Mouse (Mus musculus): ENCODE data around the gene Ackr2. TPM values are rescaled to one million over a fixed set of nuclear protein-coding genes. Genes with fewer than 3 reads are reported as not detected.

The Ackr2 gene
- polyA plus RNA-seq, 1 experiment from 2014 or later: 3.0 TPM

DNA sequence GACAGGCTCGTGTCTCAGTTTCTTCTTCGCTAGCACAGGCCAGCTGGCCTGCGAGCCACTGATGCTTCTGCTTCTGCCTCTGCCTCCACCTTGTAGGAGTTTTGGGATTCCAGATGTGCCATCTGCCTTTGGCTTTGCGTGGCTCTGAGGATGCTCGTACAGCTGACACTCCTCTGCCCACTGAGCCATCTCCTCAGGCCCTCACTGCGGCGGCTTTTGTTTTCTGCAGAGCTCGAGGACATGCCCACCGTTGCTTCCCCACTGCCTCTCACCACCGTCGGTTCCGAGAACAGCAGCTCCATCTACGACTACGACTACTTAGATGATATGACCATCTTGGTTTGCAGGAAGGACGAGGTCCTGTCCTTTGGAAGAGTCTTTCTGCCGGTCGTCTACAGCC is 10.2 kb downstream of the Ackr2 start:
- Histone ChIP-seq H3K36me3 (no peaks in the 10 kb centered on the region), H3K9me3 (no peaks in the 10 kb centered on the region), H3K4me1 (replicated peaks) (no peaks in the 10 kb centered on the region), H3K27me3 (no peaks in the 10 kb centered on the region), H3K9ac (no peak overlapping the region), H3K27ac (replicated peaks) (no peak overlapping the region), H3K4me3 (no peak overlapping the region), H3K4me2 (no peak overlapping the region)
- ATAC-seq (ENCODE audit: low FRiP score, low read depth): no peak
- WGBS: 90% methylated on average over 17 of the region's 17 CpGs

DNA sequence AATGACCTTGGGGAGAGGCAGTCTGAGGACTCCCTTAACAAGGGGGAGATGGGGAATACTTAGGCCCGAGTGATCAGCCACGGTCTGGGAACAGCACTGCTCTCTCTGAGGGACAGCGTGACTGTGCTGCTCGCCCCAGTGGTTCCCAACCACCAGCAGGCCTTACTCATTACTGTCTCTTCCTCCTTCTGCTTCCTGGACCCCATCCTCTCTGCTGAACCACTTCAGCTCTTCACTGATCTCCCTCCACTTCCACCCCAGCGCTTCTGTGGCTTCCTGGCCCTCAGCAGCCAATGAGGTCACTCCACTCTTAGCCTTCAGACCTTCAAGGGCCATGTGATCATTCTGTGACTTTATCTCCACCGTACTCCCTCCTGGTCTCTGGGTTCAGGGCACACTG is 11.5 kb downstream of the Ackr2 start:
- Histone ChIP-seq H3K4me3 (no peak overlapping the region), H3K9me3 (no peaks in the 10 kb centered on the region), H3K27ac (replicated peaks) (no peak overlapping the region), H3K4me2 (no peak overlapping the region), H3K9ac (no peak overlapping the region), H3K4me1 (replicated peaks) (no peaks in the 10 kb centered on the region), H3K27me3 (no peaks in the 10 kb centered on the region), H3K36me3 (no peaks in the 10 kb centered on the region)
- 84% methylated on average over 6 of the region's 6 CpGs for WGBS
- no peak for ATAC-seq (ENCODE audit: low FRiP score, low read depth)

DNA sequence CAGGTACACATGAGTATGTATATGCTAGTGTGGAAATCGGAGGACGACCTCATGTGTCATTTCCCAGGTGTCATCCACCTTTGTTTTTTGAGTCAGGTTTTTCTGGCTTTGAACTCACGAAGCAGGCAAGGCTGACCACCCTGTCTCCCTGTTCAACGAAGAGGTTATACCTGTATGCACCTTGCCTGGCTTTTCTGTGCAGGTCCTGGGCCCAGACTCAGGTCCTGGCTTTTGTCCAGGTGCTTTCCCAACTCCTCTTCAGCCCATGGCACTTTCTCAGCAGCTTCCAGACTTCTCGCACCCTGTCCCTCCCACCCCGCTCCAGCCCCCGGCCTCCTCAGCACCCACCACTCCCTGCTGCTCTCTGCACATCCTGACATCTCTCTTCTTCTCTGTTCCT is 13.0 kb downstream of the Ackr2 start:
- no peaks in the 10 kb centered on the region for H3K9me3 ChIP-seq
- 96% methylated on average over 7 of the region's 7 CpGs for WGBS
- no peak overlapping the region for H3K9ac ChIP-seq
- H3K4me1 ChIP-seq (replicated peaks): no peaks in the 10 kb centered on the region
- no peak for ATAC-seq (ENCODE audit: low FRiP score, low read depth)
- H3K4me3 ChIP-seq: no peak overlapping the region
- H3K4me2 ChIP-seq: no peak overlapping the region
- no peaks in the 10 kb centered on the region for H3K27me3 ChIP-seq
- H3K27ac ChIP-seq (replicated peaks): no peak overlapping the region
- H3K36me3 ChIP-seq: no peaks in the 10 kb centered on the region

DNA sequence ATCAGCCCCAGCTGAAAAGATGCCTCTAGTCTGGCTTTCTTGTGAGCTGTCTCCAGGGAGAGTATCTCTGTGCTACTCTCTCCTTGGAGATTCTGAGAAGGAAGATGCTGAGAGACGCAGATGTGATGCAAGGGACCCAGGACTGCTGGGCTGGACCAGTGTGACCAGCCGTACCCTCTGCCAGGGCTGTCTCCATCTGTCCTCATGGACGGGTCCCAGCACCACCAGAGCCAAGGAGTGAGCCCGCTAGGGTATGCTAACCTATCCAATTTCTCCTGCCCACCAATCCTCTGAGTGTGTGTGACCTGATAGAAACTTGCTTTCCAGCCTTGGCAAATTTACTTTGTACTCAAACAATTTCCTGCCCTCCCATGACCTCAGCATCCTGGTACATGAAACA is 14.6 kb downstream of the Ackr2 start:
- H3K9me3 ChIP-seq: no peaks in the 10 kb centered on the region
- H3K27me3 ChIP-seq: no peaks in the 10 kb centered on the region
- no peak for ATAC-seq (ENCODE audit: low FRiP score, low read depth)
- WGBS: 88% methylated on average over 4 of the region's 4 CpGs
- H3K4me3 ChIP-seq: no peak overlapping the region
- H3K36me3 ChIP-seq: no peaks in the 10 kb centered on the region
- no peak overlapping the region for H3K4me2 ChIP-seq
- no peaks in the 10 kb centered on the region for H3K4me1 ChIP-seq (replicated peaks)
- no peak overlapping the region for H3K9ac ChIP-seq
- no peak overlapping the region for H3K27ac ChIP-seq (replicated peaks)

DNA sequence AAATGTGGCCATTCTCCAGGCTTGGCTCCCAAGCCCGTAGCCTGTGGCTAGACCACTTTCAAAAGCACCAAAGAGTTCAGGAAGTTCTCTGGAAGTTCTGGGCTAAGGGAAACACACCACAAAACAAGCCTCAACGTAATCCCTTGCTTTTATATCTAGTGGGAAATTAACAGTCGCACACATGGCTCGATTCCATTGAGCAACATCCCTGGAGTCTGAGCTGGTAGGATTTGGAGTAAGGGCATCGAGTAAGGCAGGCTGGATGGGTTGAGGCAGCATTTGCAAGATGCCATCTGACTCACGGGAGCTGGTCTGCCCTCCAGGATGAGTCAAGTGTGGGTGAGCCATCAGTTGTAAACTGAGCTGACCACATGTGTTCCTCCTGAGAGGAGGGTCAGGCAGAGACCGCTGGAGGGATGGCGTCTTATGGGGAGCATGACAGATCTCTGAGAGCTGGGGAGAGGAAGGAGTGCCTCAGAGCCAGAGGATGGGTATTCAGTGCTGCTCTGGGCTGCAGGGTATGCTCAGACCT is 16.1 kb downstream of the Ackr2 start:
- no peak for ATAC-seq (ENCODE audit: low FRiP score, low read depth)

DNA sequence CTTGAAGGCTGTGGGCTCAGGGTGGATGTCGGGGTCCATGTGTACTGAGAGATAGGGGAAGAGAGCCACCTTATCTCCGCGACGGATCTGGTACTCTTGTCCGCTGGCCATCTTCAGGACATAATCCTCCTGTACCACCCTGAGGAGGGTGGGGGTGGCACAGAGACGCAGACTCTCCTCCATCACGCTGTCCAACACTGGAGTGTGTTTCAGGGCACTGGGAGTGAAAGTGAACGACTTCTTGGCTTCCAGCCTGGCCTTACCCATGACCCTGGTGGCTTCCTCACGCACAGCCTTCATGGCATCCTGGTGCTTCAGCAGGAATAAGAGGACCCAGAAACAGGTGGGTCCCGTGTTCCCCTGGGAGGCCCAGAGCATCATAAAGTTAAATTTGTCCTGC is 16.9 kb downstream of the Ackr2 start:
- no peak for ATAC-seq (ENCODE audit: low FRiP score, low read depth)
- 89% methylated on average over 10 of the region's 10 CpGs for WGBS
- no peaks in the 10 kb centered on the region for H3K4me1 ChIP-seq (replicated peaks)

More for the DNA sequence above, 16.1 kb downstream of the Ackr2 start:
- Histone ChIP-seq H3K4me1 (replicated peaks) (no peaks in the 10 kb centered on the region), H3K9me3 (no peaks in the 10 kb centered on the region), H3K27ac (replicated peaks) (no peak overlapping the region), H3K36me3 (no peaks in the 10 kb centered on the region), H3K4me3 (no peak overlapping the region), H3K27me3 (no peaks in the 10 kb centered on the region), H3K4me2 (no peak overlapping the region), H3K9ac (no peak overlapping the region)
- WGBS: 90% methylated on average over 8 of the region's 8 CpGs

DNA sequence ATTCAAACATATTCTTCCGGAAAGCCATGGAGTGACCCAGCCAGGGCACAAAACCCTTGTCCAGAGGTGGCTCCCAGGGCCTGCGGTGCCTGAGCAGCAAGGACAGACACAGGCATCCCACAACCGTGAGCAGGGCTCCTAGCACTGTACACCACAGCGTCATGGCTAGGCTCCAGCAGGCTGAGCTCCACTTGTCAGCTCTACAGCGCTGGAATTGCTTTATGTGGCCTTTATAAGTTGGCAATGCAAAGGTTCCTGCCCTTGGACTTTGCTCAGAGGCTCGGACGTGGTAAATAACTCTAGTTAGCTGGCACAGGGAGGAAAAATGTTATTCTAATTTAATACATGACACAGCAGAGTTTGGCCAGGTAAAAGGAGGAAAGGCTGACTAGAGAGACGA is 17.9 kb downstream of the Ackr2 start, which contains the start of gene Cyp8b1:
Gene Cyp8b1, minus strand, starts transcription at position 204 of the 400 bp plus-strand sequence.
- Histone ChIP-seq H3K9me3 (no peaks in the 10 kb centered on the region), H3K27ac (replicated peaks) (no peak within 1 kb of the TSS), H3K4me3 (no peak within 1 kb of the TSS), H3K27me3 (no peaks in the 10 kb centered on the region), H3K36me3 (no peaks in the 10 kb centered on the region), H3K4me1 (replicated peaks) (no peaks in the 10 kb centered on the region), H3K4me2 (no peak within 1 kb of the TSS), H3K9ac (no peak within 1 kb of the TSS)
- WGBS: 88% methylated on average over 8 of the region's 8 CpGs
- no peak for ATAC-seq (ENCODE audit: low FRiP score, low read depth)

More for the DNA sequence above, 16.9 kb downstream of the Ackr2 start:
- Histone ChIP-seq H3K36me3 (no peaks in the 10 kb centered on the region), H3K9ac (no peak overlapping the region), H3K4me3 (no peak overlapping the region), H3K4me2 (no peak overlapping the region), H3K27ac (replicated peaks) (no peak overlapping the region), H3K27me3 (no peaks in the 10 kb centered on the region), H3K9me3 (no peaks in the 10 kb centered on the region)

DNA sequence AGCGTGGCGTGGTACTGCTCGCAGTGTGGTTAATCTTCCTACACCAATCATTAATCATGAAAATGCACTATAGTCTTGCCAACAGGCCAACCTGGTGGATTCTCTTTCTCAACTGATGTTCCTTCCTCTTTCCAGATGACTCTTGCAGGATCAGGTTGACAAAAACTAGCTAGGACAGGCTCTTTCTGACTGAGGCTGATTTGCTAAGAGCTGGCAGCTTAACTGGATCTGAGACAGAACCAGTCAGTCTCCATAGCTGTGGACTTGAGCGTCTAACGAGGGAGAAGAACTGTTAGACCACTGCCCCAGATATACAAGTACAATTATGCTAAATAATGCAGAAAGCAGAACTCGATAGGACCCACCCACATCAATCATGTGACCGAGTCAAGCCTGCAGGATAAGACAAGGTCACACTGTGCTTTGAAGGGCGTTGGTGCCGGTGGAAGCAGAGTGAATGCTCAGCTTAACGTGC is 20.9 kb downstream of the Ackr2 start:
- no peaks in the 10 kb centered on the region for H3K9me3 ChIP-seq
- H3K4me3 ChIP-seq: no peak overlapping the region
- WGBS: 74% methylated on average over 10 of the region's 10 CpGs
- H3K36me3 ChIP-seq: no peaks in the 10 kb centered on the region
- no peak overlapping the region for H3K4me2 ChIP-seq
- no peak overlapping the region for H3K27ac ChIP-seq (replicated peaks)
- no peaks in the 10 kb centered on the region for H3K4me1 ChIP-seq (replicated peaks)
- no peaks in the 10 kb centered on the region for H3K27me3 ChIP-seq
- no peak overlapping the region for H3K9ac ChIP-seq
- ATAC-seq (ENCODE audit: low FRiP score, low read depth): no peak

DNA sequence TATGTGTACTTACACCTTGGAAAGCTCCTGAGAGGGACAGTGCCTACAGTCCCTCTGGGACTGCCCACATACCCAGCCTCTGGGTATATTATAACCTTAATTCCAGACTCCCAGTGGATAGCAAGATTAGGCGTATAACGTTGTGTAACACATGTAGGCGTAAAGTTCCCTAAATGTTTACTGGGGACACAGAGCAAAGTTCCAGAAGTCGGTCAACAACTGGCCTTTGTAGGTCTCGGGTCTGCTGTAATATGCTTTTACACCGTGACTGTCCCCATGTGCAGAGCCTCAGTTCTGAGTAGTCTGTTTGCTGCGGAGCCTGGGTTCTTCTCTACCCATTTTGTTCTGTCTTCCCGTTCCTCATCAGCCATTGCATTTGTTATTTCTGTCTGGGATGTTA is 25.3 kb downstream of the Ackr2 start:
- no peak overlapping the region for H3K4me3 ChIP-seq
- ATAC-seq (ENCODE audit: low FRiP score, low read depth): no peak
- H3K4me2 ChIP-seq: no peak overlapping the region
- no peaks in the 10 kb centered on the region for H3K4me1 ChIP-seq (replicated peaks)
- H3K9ac ChIP-seq: no peak overlapping the region
- no peaks in the 10 kb centered on the region for H3K27me3 ChIP-seq
- H3K27ac ChIP-seq (replicated peaks): no peak overlapping the region
- no peaks in the 10 kb centered on the region for H3K9me3 ChIP-seq
- H3K36me3 ChIP-seq: no peaks in the 10 kb centered on the region
- 91% methylated on average over 8 of the region's 8 CpGs for WGBS

DNA sequence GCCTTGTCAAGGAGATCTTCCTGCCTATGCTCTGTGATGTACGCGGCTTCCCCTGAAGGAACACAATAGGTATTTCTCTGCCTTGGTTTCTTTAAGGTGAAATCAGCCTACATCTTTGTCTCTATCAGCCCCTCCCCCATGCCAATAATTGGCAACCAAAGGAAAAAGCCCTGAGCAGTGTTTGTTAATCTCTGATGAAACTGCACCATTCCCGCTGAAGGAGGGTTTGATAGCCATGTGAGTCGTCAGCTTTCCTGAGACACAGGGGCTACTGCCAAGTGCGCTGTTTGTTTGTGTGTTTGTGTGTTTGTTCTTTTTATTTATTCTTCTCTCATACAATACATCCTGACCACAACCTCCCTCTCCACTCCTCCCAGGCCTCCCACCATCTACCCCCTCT is 25.8 kb downstream of the Ackr2 start:
- Histone ChIP-seq H3K4me2 (no peak overlapping the region), H3K27me3 (no peaks in the 10 kb centered on the region), H3K9ac (no peak overlapping the region), H3K27ac (replicated peaks) (no peak overlapping the region), H3K36me3 (no peaks in the 10 kb centered on the region), H3K4me3 (no peak overlapping the region), H3K9me3 (no peaks in the 10 kb centered on the region), H3K4me1 (replicated peaks) (no peaks in the 10 kb centered on the region)
- ATAC-seq (ENCODE audit: low FRiP score, low read depth): no peak
- 77% methylated on average over 5 of the region's 5 CpGs for WGBS

DNA sequence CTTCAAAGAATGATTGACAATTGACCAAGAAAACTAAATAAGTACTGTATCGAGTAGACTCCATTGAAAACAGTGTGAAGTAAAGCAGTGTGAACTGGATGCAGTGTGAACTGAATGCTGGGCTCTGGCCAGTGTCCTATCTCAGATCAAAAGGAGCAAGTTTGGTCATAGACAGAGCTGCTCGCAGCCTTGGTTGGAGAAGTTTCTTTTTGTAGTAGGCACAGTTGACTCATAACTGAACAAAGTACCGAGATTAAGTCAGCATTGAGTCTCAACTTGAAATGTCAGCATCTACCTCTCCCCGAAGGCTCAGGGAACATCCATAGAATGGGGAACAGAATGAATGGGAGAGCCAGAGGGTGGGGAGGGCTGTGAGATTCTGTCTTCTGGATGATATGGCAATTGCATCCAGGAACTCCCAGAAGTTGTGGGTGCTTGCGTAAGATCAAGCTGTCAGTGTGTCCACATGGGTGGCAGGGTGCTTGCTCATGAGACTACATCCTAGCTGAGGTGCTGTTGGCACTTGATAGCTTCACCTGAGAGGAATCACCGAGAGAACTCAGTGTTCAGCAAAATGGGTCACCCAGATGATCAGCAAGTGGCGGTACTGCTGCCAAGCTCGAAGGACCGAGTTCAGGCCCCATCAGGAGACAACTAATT is 26.9 kb downstream of the Ackr2 start:
- no peak overlapping the region for H3K9ac ChIP-seq
- no peak overlapping the region for H3K4me2 ChIP-seq
- no peak overlapping the region for H3K27ac ChIP-seq (replicated peaks)
- no peaks in the 10 kb centered on the region for H3K4me1 ChIP-seq (replicated peaks)
- H3K4me3 ChIP-seq: no peak overlapping the region
- H3K9me3 ChIP-seq: no peaks in the 10 kb centered on the region
- WGBS: 88% methylated on average over 9 of the region's 9 CpGs
- H3K27me3 ChIP-seq: no peaks in the 10 kb centered on the region
- no peaks in the 10 kb centered on the region for H3K36me3 ChIP-seq
- no peak for ATAC-seq (ENCODE audit: low FRiP score, low read depth)

DNA sequence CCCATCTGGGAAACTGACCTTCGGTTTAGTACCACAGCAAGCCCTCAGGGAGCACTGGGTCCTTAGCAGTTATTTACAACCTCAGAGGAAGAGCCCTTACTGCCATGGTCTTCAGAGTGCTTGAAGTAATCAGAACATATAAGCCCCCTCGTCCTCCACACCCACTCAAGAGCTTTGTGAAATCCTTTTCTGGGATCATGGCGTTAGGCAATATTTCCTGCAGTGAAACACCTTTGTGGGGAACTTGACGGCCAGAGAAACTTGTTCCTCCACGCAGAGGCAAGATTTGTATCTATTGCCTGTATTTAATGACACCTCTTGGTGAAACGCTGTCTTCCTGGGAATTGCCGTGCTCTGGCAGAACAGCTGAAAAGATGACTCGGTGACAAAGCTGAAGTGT is 27.8 kb downstream of the Ackr2 start:
- Histone ChIP-seq H3K36me3 (no peaks in the 10 kb centered on the region), H3K27ac (replicated peaks) (no peak overlapping the region), H3K4me3 (no peak overlapping the region), H3K4me1 (replicated peaks) (no peaks in the 10 kb centered on the region), H3K9ac (no peak overlapping the region), H3K27me3 (no peaks in the 10 kb centered on the region), H3K4me2 (no peak overlapping the region), H3K9me3 (no peaks in the 10 kb centered on the region)
- 78% methylated on average over 8 of the region's 8 CpGs for WGBS
- no peak for ATAC-seq (ENCODE audit: low FRiP score, low read depth)
